Mouse (Mus musculus) limb, embryonic 14.5 days (tissue): ENCODE measurements around the gene Hrh3. TPM values are rescaled to one million over a fixed set of nuclear protein-coding genes. Genes with fewer than 3 reads are reported as not detected.

Source experiments
- ATAC-seq: fragments of 200-750 bp; cut with Nextera tagmentation; 2 replicates; pipeline ENCODE4 v1.8.0; 2017; ENCODE audit warnings: low read depth, moderate number of reproducible peaks, moderate TSS enrichment; ENCODE audit not compliant: low FRiP score
- DNase-seq: peaks from one replicate; pipeline ENCODE4 v3.0.0-alpha.2; 2015; ENCODE audit warnings: low spot score
- H3K27ac ChIP-seq: fragments of 300-500 bp; sonication (generic); replicated peaks from 2 replicates; pipeline ENCODE4 v1.5.1; 2014; ENCODE audit warnings: low read depth, mild to moderate bottlenecking, low read length, moderate library complexity, mixed read lengths
- H3K27me3 ChIP-seq: fragments of 300-500 bp; sonication (generic); 2 replicates; pipeline ENCODE4 v1.6.1; 2014; ENCODE audit warnings: low read length, mixed read lengths; ENCODE audit not compliant: control insufficient read depth, insufficient read depth
- H3K36me3 ChIP-seq: fragments of 300-500 bp; sonication (generic); 2 replicates; pipeline ENCODE4 v1.6.1; 2014; ENCODE audit warnings: mild to moderate bottlenecking, low read length, moderate library complexity, mixed read lengths; ENCODE audit not compliant: control insufficient read depth, insufficient read depth
- H3K4me1 ChIP-seq: fragments of 300-500 bp; sonication (generic); 2 replicates; pipeline ENCODE4 v1.6.1; 2014; ENCODE audit warnings: antibody characterized with exemption, low read length, mixed read lengths; ENCODE audit not compliant: control insufficient read depth, insufficient read depth
- H3K4me2 ChIP-seq: fragments of 300-500 bp; sonication (generic); replicated peaks from 2 replicates; pipeline ENCODE4 v1.6.1; 2014; ENCODE audit warnings: low read depth, mild to moderate bottlenecking, low read length, moderate library complexity; ENCODE audit not compliant: severe bottlenecking
- H3K4me3 ChIP-seq: fragments of 300-500 bp; sonication (generic); replicated peaks from 2 replicates; pipeline ENCODE4 v1.5.1; 2014; ENCODE audit warnings: low read length
- H3K9ac ChIP-seq: fragments of 300-500 bp; sonication (generic); 2 replicates; pipeline ENCODE4 v1.6.1; 2014; ENCODE audit warnings: mild to moderate bottlenecking, low read depth, low read length, moderate library complexity; ENCODE audit not compliant: severe bottlenecking
- H3K9me3 ChIP-seq: fragments of 300-500 bp; sonication (generic); 2 replicates; pipeline ENCODE4 v1.6.1; 2016; ENCODE audit warnings: low read length; ENCODE audit not compliant: control insufficient read depth
- POLR2A ChIP-seq: fragments of 200-500 bp; IDR thresholded peaks from 2 replicates; pipeline ENCODE4 v1.8.0; 2012; ENCODE audit warnings: inconsistent platforms, mild to moderate bottlenecking, moderate library complexity, borderline replicate concordance; ENCODE audit not compliant: insufficient read depth, insufficient read length; ENCODE audit errors: extremely low read depth
- WGBS: fragments of 180-500 bp; shearing (Covaris S2); extraction: QIAGEN DNeasy Blood & Tissue Kit; methylation state at CpG from one replicate; pipeline ENCODE4 v1.1.7; 2014; 5-methylcytosine and 5-hydroxymethylcytosine counted together
- polyA plus RNA-seq, 2 experiments: library from polyadenylated mRNA; depleted of rRNA in 1 of 2; stranded (reverse) in 1 of 2; unstranded in 1 of 2; fragments of >200 nt; fragmentation: Nextera tagmentation in 1 of 2; extraction: Ambion mirVana in 1 of 2; gene quantifications; 2 replicates each; pipeline versions ENCODE4 v1.2.1 to v1.2.3; 2012 to 2014

The Hrh3 gene
- polyA plus RNA-seq, 2 experiments, result 0.10 to 0.17 TPM

GRCm38 (mm10) chr2:180072886-180073285 lies 31.4 kb downstream of the Hrh3 start:
- ATAC-seq (no peak), DNase-seq (no peak)
- WGBS, result 86% methylated on average over 7 of the region's 7 CpGs
- no peak for TF ChIP-seq POLR2A
- H3K36me3 ChIP-seq, result peaks cover 8% of the 10 kb centered on the region; the same call in 1 of the 2 replicates
- H3K4me2 ChIP-seq, result no peak overlapping the region
- peaks cover 9% of the 10 kb centered on the region for H3K4me1 ChIP-seq
- no peaks in the 10 kb centered on the region for H3K27me3 ChIP-seq
- no peak overlapping the region for H3K27ac ChIP-seq
- no peak overlapping the region for H3K4me3 ChIP-seq
- H3K9me3 ChIP-seq, result no peaks in the 10 kb centered on the region
- no peak overlapping the region for H3K9ac ChIP-seq

- no peak for DNase-seq
Measured at GRCm38 (mm10) chr2:180071671-180072070, 32.6 kb downstream of the Hrh3 start.

GRCm38 (mm10) chr2:180070481-180071453 lies 33.5 kb downstream of the Hrh3 start, which contains the start of gene Mtg2:
Gene Mtg2, plus strand, starts transcription at chr2:180070588.
- Histone ChIP-seq H3K27ac (peak within 1 kb of the TSS; percentile 55; the same call in 1 of the 2 replicates), H3K4me3 (peak within 1 kb of the TSS; percentile 78), H3K9me3 (no peaks in the 10 kb centered on the region), H3K4me2 (peak within 1 kb of the TSS; percentile 86), H3K4me1 (peaks cover 9% of the 10 kb centered on the region), H3K9ac (peak within 1 kb of the TSS; percentile 74), H3K27me3 (no peaks in the 10 kb centered on the region), H3K36me3 (peaks cover 14% of the 10 kb centered on the region)
- WGBS, result 5% methylated on average over 56 of the region's 58 CpGs
- peak; percentile 87; the same call in 1 of the 2 replicates for TF ChIP-seq POLR2A
- ATAC-seq (peak; percentile 97), DNase-seq (peak; percentile 89)

More at GRCm38 (mm10) chr2:180071671-180072070, 32.6 kb downstream of the Hrh3 start:
- no peak overlapping the region for H3K4me2 ChIP-seq
- H3K4me1 ChIP-seq, result peaks cover 9% of the 10 kb centered on the region
- 0 out of 2 replicates have a peak overlapping the region, but pooled peaks have one; percentile 78 for H3K4me3 ChIP-seq
- 76% methylated on average over 2 of the region's 2 CpGs for whole genome bisulfite sequencing
- no peak overlapping the region for H3K27ac ChIP-seq
- TF ChIP-seq POLR2A, result no peak
- no peaks in the 10 kb centered on the region for H3K9me3 ChIP-seq
- no peaks in the 10 kb centered on the region for H3K27me3 ChIP-seq
- ATAC-seq, result no peak
- no peak overlapping the region; the same call in 1 of the 2 replicates for H3K9ac ChIP-seq
- H3K36me3 ChIP-seq, result peaks cover 14% of the 10 kb centered on the region

DNA sequence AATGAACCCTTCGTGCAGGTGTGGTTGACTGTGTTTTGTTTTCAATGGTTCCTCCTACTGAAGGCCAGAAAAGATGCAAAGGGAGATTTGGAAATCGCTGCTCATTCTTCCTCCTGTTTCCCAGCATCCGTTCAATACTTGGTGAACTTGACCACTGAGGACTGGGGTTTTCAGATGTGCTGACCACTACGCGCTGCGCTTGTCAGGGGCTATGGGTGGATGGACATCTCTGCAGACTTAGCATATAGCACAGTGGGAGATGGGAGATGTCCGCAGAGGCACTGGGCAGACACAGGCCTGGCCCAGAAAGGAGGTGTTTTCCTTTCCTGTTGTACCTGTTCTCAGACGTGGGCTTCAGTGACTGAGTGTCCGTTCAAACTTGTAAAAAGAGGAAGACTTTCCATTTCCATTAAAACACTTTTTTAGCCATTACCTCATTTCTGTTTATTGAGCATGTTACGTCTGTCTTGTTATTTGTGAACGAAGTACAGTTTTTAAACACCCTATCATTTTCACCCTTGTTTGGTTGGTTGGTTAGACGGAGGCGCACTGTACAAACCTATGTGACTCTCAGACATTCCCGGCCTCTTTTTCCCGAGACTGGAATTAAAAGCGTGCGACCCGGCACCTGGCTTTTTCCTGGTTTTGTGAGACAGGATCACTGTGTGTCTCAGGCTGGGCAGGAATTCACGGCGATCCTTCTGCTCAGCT lies 34.4 kb downstream of the Hrh3 start:
- peaks cover 14% of the 10 kb centered on the region for H3K36me3 ChIP-seq
- DNase-seq (no peak), ATAC-seq (peak; percentile 69)
- H3K4me2 ChIP-seq, result peak overlapping the region; percentile 86
- peak overlapping the region; percentile 78 for H3K4me3 ChIP-seq
- H3K27ac ChIP-seq, result peak overlapping the region; percentile 46; the same call in 1 of the 2 replicates
- no peaks in the 10 kb centered on the region for H3K9me3 ChIP-seq
- TF ChIP-seq POLR2A, result no peak
- 33% methylated on average over 20 of the region's 20 CpGs for WGBS
- no peaks in the 10 kb centered on the region for H3K27me3 ChIP-seq
- H3K4me1 ChIP-seq, result peaks cover 9% of the 10 kb centered on the region
- H3K9ac ChIP-seq, result peak overlapping the region; percentile 74
